Mouse (Mus musculus) heart, postnatal 10 days (tissue): ENCODE measurements around the gene Zfp988. TPM values are rescaled to one million over a fixed set of nuclear protein-coding genes. Genes with fewer than 3 reads are reported as not detected.
"Not testable (repeated sequence)": the region's sequence is repeated elsewhere in the genome, so short reads cannot be mapped to it uniquely, and the experiment has no call there.

Experiments used
- DNase-seq, 2 experiments: peaks; one replicate each; pipeline ENCODE4 v3.0.0; 2021
- intact Hi-C: fragments of 180-260 bp; cut with DNase I; formaldehyde crosslinking; loops from one replicate; pipeline ENCODE4 v1.15.1; 2025
- total RNA-seq, 2 experiments: library from RNA; stranded (reverse); gene quantifications; 2 replicates each; pipeline ENCODE4 v1.2.3; 2021

Gene Zfp988
- not detected for total RNA-seq

- intact Hi-C loops: not testable (repeated sequence)
Observed at GRCm38 (mm10) chr4:147305436-147305835, at the start of gene Zfp988. Zfp988 (plus strand) TSS chr4:147305674.

GRCm38 (mm10) chr4:147262708-147263107 is 42.8 kb upstream of the Zfp988 start:
- intact Hi-C loops, DNase-seq: not testable (repeated sequence)

More at GRCm38 (mm10) chr4:147305436-147305835, at the start of gene Zfp988:
- not testable (repeated sequence) for DNase-seq

GRCm38 (mm10) chr4:147267302-147267701 is 38.2 kb upstream of the Zfp988 start:
- intact Hi-C loops, DNase-seq: not testable (repeated sequence)

- intact Hi-C loops, DNase-seq: not testable (repeated sequence)
Observed at GRCm38 (mm10) chr4:147268735-147269134, 36.7 kb upstream of the Zfp988 start.

GRCm38 (mm10) chr4:147270026-147270425 is 35.4 kb upstream of the Zfp988 start:
- DNase-seq, intact Hi-C loops: not testable (repeated sequence)

- DNase-seq, intact Hi-C loops: not testable (repeated sequence)
Observed at GRCm38 (mm10) chr4:147271601-147272000, 33.9 kb upstream of the Zfp988 start.

GRCm38 (mm10) chr4:147275021-147275772 is 30.3 kb upstream of the Zfp988 start:
- intact Hi-C loops, DNase-seq: not testable (repeated sequence)

GRCm38 (mm10) chr4:147275773-147276140 is 29.7 kb upstream of the Zfp988 start:
- DNase-seq, intact Hi-C loops: not testable (repeated sequence)

- intact Hi-C loops, DNase-seq: not testable (repeated sequence)
Observed at GRCm38 (mm10) chr4:147280406-147280805, 25.1 kb upstream of the Zfp988 start.

GRCm38 (mm10) chr4:147298585-147298984 is 6.9 kb upstream of the Zfp988 start:
- intact Hi-C loops: not testable (repeated sequence)

GRCm38 (mm10) chr4:147302375-147302774 is 3.1 kb upstream of the Zfp988 start:
- DNase-seq, intact Hi-C loops: not testable (repeated sequence)

More at GRCm38 (mm10) chr4:147298585-147298984, 6.9 kb upstream of the Zfp988 start:
- DNase-seq: not testable (repeated sequence)

GRCm38 (mm10) chr4:147335036-147335690 is 29.7 kb downstream of the Zfp988 start:
- intact Hi-C loops, DNase-seq: not testable (repeated sequence)

GRCm38 (mm10) chr4:147335691-147336367 is 30.4 kb downstream of the Zfp988 start:
- DNase-seq, intact Hi-C loops: not testable (repeated sequence)

- intact Hi-C loops, DNase-seq: not testable (repeated sequence)
Observed at GRCm38 (mm10) chr4:147336368-147337195, 31.1 kb downstream of the Zfp988 start.

- DNase-seq, intact Hi-C loops: not testable (repeated sequence)
Observed at GRCm38 (mm10) chr4:147337520-147337919, 32.0 kb downstream of the Zfp988 start.

GRCm38 (mm10) chr4:147338032-147338610 is 32.6 kb downstream of the Zfp988 start:
- intact Hi-C loops: no loop called here
- no peak for DNase-seq

- intact Hi-C loops, DNase-seq: not testable (repeated sequence)
Observed at GRCm38 (mm10) chr4:147338706-147339105, 33.2 kb downstream of the Zfp988 start.

- intact Hi-C loops, DNase-seq: not testable (repeated sequence)
Observed at GRCm38 (mm10) chr4:147339601-147340219, 34.2 kb downstream of the Zfp988 start.

- intact Hi-C loops, DNase-seq: not testable (repeated sequence)
Observed at GRCm38 (mm10) chr4:147340236-147340635, 34.8 kb downstream of the Zfp988 start.
